Mouse (Mus musculus): ENCODE measurements around the gene Crhr2.

Crhr2 gene

GRCm38 (mm10) chr6:55043206-55043605, 89.6 kb downstream of the Crhr2 start:
- DNase-seq: no peak

Measured in right cerebral cortex, postnatal 25 days (tissue).